Mouse (Mus musculus) heart, embryonic 14.5 days (tissue): ENCODE measurements around the gene Lmod1. TPM values are rescaled to one million over a fixed set of nuclear protein-coding genes. Genes with fewer than 3 reads are reported as not detected.
A peak's percentile ranks its signal among the peaks of the same experiment; 100 is the strongest.

ENCODE experiments used
- ATAC-seq: fragments of 200-750 bp; cut with Nextera tagmentation; 2 replicates; pipeline ENCODE4 v1.8.0; 2017; ENCODE audit warnings: low read depth, moderate TSS enrichment; ENCODE audit not compliant: insufficient number of reproducible peaks, insufficient read depth, low FRiP score
- H3K27ac ChIP-seq, 2 experiments: fragments of 200-500 bp in 1 of 2; fragments of 300-500 bp in 1 of 2; sonication (generic) in 1 of 2; replicated peaks in 1 of 2; 2 replicates each; pipeline ENCODE4 v1.5.1; 2012 to 2014; ENCODE audit warnings: low read depth in 2 of 2, low read length in 2 of 2, control low read depth in 1 of 2, mild to moderate bottlenecking in 1 of 2, mixed read lengths in 1 of 2; ENCODE audit not compliant: control insufficient read depth in 1 of 2, insufficient read depth in 1 of 2
- H3K27me3 ChIP-seq: fragments of 300-500 bp; sonication (generic); 2 replicates; pipeline ENCODE4 v1.6.1; 2014; ENCODE audit warnings: mild to moderate bottlenecking, low read length, control low read depth; ENCODE audit not compliant: control insufficient read depth, insufficient read depth
- H3K36me3 ChIP-seq: fragments of 300-500 bp; sonication (generic); 2 replicates; pipeline ENCODE4 v1.6.1; 2014; ENCODE audit warnings: mild to moderate bottlenecking, control low read depth, low read length, mixed read lengths; ENCODE audit not compliant: control insufficient read depth, insufficient read depth
- H3K4me1 ChIP-seq, 2 experiments: fragments of 200-500 bp in 1 of 2; fragments of 300-500 bp in 1 of 2; sonication (generic) in 1 of 2; 2 replicates each; pipeline ENCODE4 v1.6.1; 2012 to 2014; ENCODE audit warnings: low read length in 2 of 2, control low read depth in 1 of 2, mixed read lengths in 1 of 2; ENCODE audit not compliant: control insufficient read depth in 2 of 2, insufficient read depth in 2 of 2
- H3K4me2 ChIP-seq: fragments of 300-500 bp; sonication (generic); 2 replicates; pipeline ENCODE4 v1.6.1; 2014; ENCODE audit warnings: mild to moderate bottlenecking, low read length
- H3K4me3 ChIP-seq, 2 experiments: fragments of 200-500 bp in 1 of 2; fragments of 300-500 bp in 1 of 2; sonication (generic) in 1 of 2; 2 replicates each; pipeline ENCODE4 v1.5.1; 2012 to 2014; ENCODE audit warnings: low read length in 2 of 2, mild to moderate bottlenecking in 2 of 2, control low read depth in 1 of 2, low read depth in 1 of 2, moderate library complexity in 1 of 2; ENCODE audit not compliant: control insufficient read depth in 1 of 2, insufficient read depth in 1 of 2
- H3K9ac ChIP-seq: fragments of 300-500 bp; sonication (generic); 2 replicates; pipeline ENCODE4 v1.6.1; 2014; ENCODE audit warnings: mild to moderate bottlenecking, low read length
- H3K9me3 ChIP-seq: fragments of 300-500 bp; sonication (generic); 2 replicates; pipeline ENCODE4 v1.6.1; 2016; ENCODE audit warnings: low read length, control low read depth; ENCODE audit not compliant: control insufficient read depth
- WGBS: fragments of 180-500 bp; shearing (Covaris S2); extraction: QIAGEN DNeasy Blood & Tissue Kit; methylation state at CpG from one replicate; pipeline ENCODE4 v1.1.7; 2014; 5-methylcytosine and 5-hydroxymethylcytosine counted together
- polyA plus RNA-seq: library from polyadenylated mRNA; unstranded; fragments of >200 nt; fragmentation: Nextera tagmentation; extraction: Ambion mirVana; gene quantifications from 2 replicates; pipeline ENCODE4 v1.2.1, GENCODE M21; 2014

The Lmod1 gene
- polyA plus RNA-seq, 1 experiment from 2014 or later = 1.2 TPM

GRCm38 (mm10) chr1:135330578-135330977 is 6.0 kb downstream of the Lmod1 start:
- Histone ChIP-seq H3K4me2 (no peak overlapping the region), H3K9me3 (no peaks in the 10 kb centered on the region), H3K27ac (no peak overlapping the region), H3K4me1 (peaks cover 9 to 12% of the 10 kb centered on the region in 2 experiments; a peak in 2 of 4 replicates), H3K36me3 (no peaks in the 10 kb centered on the region), H3K4me3 (no peak overlapping the region), H3K9ac (no peak overlapping the region), H3K27me3 (no peaks in the 10 kb centered on the region)
- no peak for ATAC-seq
- WGBS = 54% methylated on average over 6 of the region's 6 CpGs

DNA sequence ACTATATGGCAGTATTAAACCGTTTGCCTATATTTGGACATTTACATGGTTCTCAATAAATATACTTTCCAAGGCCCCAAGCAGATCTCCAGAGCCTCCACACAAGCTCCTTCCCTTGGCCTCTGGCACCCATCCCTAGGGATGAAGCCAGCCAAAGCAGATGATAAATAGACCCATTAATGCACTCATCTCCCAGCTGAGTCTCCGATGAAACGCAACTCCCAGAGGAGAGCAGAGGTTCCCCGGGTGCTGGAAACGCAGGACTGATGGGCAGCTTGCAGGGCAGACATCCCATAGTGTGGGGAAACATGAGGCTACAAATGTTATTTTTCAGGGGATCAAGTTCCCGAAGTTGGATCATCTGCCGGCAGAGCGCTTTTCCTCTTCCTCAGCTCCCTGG is 17.3 kb downstream of the Lmod1 start:
- no peak overlapping the region for H3K27ac ChIP-seq
- H3K4me1 ChIP-seq = peaks cover 0 to under 1% of the 10 kb centered on the region in 2 experiments; a peak in 1 of 4 replicates
- no peaks in the 10 kb centered on the region for H3K36me3 ChIP-seq
- ATAC-seq = no peak
- 80% methylated on average over 8 of the region's 8 CpGs for WGBS
- no peak overlapping the region for H3K4me3 ChIP-seq
- no peaks in the 10 kb centered on the region for H3K27me3 ChIP-seq
- H3K4me2 ChIP-seq = no peak overlapping the region
- no peak overlapping the region for H3K9ac ChIP-seq
- no peaks in the 10 kb centered on the region for H3K9me3 ChIP-seq

- no peaks in the 10 kb centered on the region for H3K27me3 ChIP-seq
- no peak overlapping the region for H3K4me2 ChIP-seq
- H3K4me1 ChIP-seq = peaks cover 7 to 13% of the 10 kb centered on the region in 2 experiments
- 63% methylated on average over 4 of the region's 4 CpGs for WGBS
- H3K4me3 ChIP-seq = no peak overlapping the region
- no peak for ATAC-seq
- H3K27ac ChIP-seq = no peak overlapping the region
- no peaks in the 10 kb centered on the region for H3K9me3 ChIP-seq
- H3K36me3 ChIP-seq = no peaks in the 10 kb centered on the region
- H3K9ac ChIP-seq = no peak overlapping the region
Observed at GRCm38 (mm10) chr1:135344026-135344425, 19.4 kb downstream of the Lmod1 start.

GRCm38 (mm10) chr1:135346891-135347290 is 22.3 kb downstream of the Lmod1 start:
- Histone ChIP-seq H3K9ac (no peak overlapping the region), H3K4me2 (no peak overlapping the region), H3K4me1 (peaks cover 7 to 13% of the 10 kb centered on the region in 2 experiments), H3K9me3 (no peaks in the 10 kb centered on the region), H3K27ac (peak overlapping the region in 1 of 2 experiments; percentile 3; a peak in 2 of 4 replicates), H3K36me3 (no peaks in the 10 kb centered on the region), H3K4me3 (no peak overlapping the region), H3K27me3 (no peaks in the 10 kb centered on the region)
- 61% methylated on average over 3 of the region's 3 CpGs for WGBS
- ATAC-seq = no peak

DNA sequence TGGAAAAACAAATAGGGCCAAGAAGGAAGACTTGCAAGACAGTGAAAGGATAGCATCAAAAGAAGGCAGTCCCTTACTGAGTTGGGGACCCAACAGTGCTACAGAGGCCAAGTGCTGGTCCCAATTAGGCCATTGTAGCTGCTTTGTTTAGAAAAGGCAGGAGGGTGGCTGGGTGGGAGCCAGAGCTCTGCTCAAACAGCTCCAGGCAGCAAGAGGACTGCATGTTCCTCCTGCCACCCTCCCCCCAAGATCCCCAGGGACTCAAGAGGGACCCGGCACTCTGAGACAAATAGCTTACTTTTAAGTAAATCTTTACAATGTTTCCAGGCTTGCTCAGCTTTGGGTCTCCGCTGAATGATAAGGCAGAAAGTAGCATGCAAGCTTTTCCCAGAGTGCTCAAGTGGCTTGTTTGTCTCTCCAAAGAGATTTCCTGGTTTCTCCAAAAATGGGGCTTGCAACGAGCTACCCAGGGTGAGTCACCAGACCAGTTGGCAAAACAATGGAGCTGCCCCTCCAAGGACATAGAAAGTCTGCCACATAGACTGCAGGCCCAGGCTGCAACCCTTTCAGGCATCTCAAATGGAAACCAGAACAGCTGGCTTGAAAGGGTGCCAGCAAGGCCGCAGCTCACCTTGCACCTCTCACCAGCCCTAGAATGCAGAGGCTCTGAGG is 23.0 kb downstream of the Lmod1 start:
- no peak for ATAC-seq
- Histone ChIP-seq H3K4me1 (peaks cover 7 to 13% of the 10 kb centered on the region in 2 experiments), H3K27me3 (no peaks in the 10 kb centered on the region), H3K4me3 (no peak overlapping the region), H3K9ac (no peak overlapping the region), H3K9me3 (no peaks in the 10 kb centered on the region), H3K4me2 (no peak overlapping the region), H3K27ac (peak overlapping the region in 1 of 2 experiments; percentile 17; a peak in 2 of 4 replicates), H3K36me3 (no peaks in the 10 kb centered on the region)
- WGBS = 40% methylated on average over 4 of the region's 4 CpGs

GRCm38 (mm10) chr1:135351953-135352352 is 27.3 kb downstream of the Lmod1 start:
- no peak overlapping the region for H3K4me2 ChIP-seq
- 55% methylated on average over 3 of the region's 3 CpGs for WGBS
- peaks cover 7 to 13% of the 10 kb centered on the region in 2 experiments for H3K4me1 ChIP-seq
- H3K9me3 ChIP-seq = no peaks in the 10 kb centered on the region
- no peaks in the 10 kb centered on the region for H3K36me3 ChIP-seq
- ATAC-seq = no peak
- H3K9ac ChIP-seq = no peak overlapping the region
- no peaks in the 10 kb centered on the region for H3K27me3 ChIP-seq
- no peak overlapping the region for H3K4me3 ChIP-seq
- no peak overlapping the region for H3K27ac ChIP-seq

DNA sequence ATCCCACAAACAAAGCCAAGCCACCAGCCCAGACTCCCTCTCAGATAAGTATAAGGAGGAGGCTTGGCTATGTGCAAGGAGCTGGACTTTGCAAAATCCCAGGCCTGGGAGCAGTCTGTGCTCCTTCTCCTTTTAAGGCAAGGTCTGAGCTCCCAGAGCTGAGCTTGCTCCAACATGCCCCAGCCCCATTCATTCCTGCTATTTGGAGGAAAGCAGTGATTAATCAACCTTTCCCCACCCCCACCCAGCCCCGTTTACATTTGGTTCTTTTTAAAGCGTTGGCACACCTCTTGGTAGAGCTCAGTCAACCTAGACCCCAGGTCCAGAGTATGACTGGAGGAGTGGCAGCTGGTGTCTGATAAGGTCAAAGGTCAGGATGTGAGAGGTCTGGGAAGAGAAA is 34.5 kb downstream of the Lmod1 start:
- Histone ChIP-seq H3K27ac (no peak overlapping the region), H3K9me3 (no peaks in the 10 kb centered on the region; the same call in 1 of the 2 replicates), H3K9ac (no peak overlapping the region), H3K4me2 (no peak overlapping the region), H3K4me1 (peaks cover 4 to 13% of the 10 kb centered on the region in 2 experiments; a peak in 2 of 4 replicates), H3K27me3 (no peaks in the 10 kb centered on the region), H3K36me3 (no peaks in the 10 kb centered on the region), H3K4me3 (no peak overlapping the region)
- WGBS = 40% methylated on average over 2 of the region's 2 CpGs
- peak; percentile 28; the same call in 1 of the 2 replicates for ATAC-seq

DNA sequence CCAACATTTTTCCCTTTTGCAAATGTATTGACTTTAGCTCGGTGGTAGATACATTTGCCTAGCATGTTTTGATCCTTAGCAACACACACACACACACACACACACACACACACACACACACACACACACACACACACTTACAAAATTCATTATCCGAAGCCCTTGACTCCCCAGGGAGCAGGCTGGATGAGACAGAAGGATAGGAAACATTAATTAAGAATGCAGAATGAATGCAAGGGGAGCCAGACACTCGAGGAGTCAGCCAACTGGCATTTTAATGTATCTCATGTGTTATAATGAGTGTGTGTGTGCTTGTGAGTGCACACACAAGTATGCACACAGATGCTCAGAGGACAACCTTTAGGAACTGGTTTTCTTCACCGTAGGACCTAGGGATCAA is 36.9 kb downstream of the Lmod1 start:
- no peaks in the 10 kb centered on the region for H3K36me3 ChIP-seq
- peaks cover 4 to 13% of the 10 kb centered on the region in 2 experiments; a peak in 2 of 4 replicates for H3K4me1 ChIP-seq
- no peak for ATAC-seq
- H3K4me2 ChIP-seq = no peak overlapping the region
- H3K27ac ChIP-seq = no peak overlapping the region
- H3K9me3 ChIP-seq = no peaks in the 10 kb centered on the region; the same call in 1 of the 2 replicates
- no peak overlapping the region for H3K4me3 ChIP-seq
- 85% methylated on average over 4 of the region's 4 CpGs for WGBS
- no peak overlapping the region for H3K9ac ChIP-seq
- H3K27me3 ChIP-seq = no peaks in the 10 kb centered on the region
